Mouse (Mus musculus) urinary bladder, postnatal 36 days (tissue): ENCODE results near the gene Phospho1.

Experiments used
- DNase-seq, 2 experiments: peaks; one replicate each; pipeline ENCODE4 v3.0.0; 2022; ENCODE audit warnings: low spot score in 2 of 2, mixed read lengths in 1 of 2

Gene Phospho1

DNA sequence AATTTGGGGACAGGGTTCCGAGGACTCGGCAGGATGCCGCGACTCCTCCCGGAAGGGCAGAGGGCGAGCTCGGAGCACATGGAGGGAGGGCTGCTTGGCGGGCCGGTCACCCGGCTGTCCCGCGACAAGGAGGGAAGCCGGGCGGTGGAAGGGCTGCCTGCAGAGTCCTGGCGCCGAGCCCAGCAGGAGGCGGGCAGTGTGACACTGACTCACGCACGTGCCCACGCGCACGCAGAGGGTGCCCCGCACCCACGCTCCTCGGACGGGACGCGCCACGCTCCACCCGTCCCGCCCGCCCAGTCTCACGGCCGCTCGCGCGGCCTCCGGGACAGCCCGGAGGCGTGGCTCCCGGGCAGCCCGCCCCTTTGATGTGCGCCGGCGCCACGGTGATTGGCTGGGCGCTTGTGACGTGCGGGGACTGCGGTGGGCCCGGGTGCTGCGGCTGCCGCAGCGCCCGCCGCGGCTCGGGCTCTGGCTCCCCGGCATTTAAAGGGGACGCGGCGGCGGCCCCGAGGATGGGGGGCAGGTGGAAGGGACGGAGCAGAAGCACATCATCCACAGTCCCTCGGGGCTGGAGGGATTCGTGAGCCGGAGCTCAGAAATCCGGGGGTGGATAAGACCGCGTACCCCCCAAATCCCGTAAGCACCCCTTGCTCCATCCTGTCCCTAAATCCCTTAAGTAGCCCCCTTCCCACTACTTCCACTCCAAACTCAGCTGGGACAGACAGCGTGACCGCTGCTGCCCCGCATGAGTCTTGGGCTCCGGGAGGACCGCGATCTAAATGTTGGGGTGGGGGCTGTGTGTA lies at the start of gene Phospho1:
Gene Phospho1 (plus strand): TSS at position 429 of the 806 bp plus-strand sequence.
- DNase-seq: peak; percentile 85 to 91

DNA sequence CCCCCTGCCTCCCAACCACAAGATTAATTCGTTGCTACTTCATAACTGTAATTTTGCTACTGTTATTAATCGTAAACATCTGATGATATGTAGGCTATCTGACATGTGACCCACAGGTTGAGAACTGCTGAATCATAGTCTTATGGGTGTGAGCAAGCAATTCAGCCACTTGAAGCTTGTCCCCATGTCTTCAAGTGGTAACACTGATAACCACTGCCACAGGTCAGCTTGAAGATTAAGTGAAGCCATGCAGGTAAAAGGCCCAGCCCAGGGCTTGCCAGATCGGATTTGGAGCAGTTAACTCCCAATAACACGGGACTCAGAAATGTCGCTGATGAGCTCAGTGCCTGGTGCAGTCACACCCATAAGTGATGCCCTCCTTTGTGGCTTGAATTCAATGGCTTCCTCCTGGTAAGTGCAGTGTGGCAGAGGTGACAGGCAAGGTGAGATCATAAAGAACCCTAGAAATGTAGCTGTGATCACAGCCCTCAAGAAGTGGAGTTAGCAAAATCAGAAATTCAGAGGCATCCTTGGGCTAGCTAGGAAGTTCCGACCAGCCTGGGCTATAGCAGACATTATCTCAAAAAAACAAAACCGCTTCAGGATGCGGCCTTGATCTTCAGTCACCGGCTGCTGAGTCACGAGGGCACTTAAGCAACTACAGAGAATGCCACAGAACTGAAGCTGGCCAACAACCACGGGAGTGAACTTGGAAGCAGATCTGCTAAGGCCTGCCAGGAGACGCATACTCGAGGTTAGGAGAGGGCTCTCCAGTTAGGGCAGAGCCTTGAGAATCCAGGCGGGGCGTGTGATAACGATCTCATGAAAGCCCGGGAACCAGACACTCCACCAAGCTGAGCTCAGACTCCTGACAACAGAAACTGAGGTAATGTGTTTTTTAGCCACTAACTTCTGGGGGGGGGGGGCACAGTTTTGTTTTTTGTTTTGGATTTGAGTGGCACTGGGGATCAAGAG lies 46.7 kb upstream of the Phospho1 start:
- peak; percentile 40 to 85 for DNase-seq

DNA sequence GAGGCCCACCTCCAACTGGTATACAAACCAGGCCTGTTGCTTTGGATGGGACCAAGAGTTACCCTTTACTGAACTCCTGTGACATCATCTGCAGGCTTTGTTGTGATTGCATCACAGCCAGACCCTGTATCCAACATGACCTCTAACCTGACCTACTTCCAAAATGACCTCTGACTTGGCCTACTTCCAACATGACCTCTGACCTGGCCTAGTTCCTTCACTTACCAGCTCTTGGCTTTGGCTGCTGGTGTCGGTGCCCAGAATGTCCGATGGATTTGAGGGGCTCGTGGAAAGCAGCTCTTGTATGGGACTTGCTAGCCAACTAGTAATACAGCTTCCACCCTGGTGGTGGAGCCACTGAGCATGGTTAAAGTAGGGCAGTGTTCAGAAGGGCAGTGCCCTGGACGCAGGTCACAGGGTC lies 45.5 kb upstream of the Phospho1 start:
- peak in 1 of 2 experiments; percentile 53 for DNase-seq

DNA sequence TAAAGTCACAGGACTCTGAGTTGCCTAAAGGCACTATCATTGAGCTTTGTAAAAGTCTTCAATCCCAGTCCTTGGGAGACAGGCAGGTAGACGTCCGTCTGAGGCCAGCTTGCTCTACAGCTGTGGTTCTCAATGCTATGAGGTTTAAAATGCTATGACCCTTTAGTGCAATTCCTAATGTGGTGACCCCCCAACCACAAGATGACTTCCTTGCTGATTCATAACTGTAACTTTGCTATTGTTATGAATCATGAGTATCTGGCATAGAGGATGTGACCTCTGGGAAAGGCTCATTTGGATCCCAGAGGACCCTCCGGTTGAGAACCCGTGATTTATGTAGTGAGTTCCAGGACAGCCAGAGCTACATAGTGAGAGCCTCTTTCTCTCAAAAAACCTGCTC lies 44.9 kb upstream of the Phospho1 start:
- no peak for DNase-seq

DNA sequence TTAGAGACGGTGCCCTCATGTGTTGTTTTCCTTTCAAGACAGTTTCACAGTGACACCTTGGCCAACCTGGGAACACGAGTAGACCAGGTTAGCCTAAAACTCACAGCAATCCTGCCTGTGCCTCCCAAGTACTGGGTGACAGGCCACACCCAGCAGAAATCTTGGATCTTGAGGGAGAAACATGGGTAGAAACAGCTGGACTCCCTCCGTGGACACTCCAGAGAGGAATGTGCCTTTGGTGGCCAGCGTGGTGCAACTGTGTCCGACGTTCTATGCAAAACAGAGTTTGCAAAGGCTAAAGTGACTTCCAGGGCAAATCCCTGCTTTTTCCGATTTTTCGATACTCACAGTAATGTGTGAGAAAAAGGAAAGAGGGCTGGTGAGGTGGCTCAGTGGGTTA lies 43.8 kb upstream of the Phospho1 start:
- DNase-seq: no peak

DNA sequence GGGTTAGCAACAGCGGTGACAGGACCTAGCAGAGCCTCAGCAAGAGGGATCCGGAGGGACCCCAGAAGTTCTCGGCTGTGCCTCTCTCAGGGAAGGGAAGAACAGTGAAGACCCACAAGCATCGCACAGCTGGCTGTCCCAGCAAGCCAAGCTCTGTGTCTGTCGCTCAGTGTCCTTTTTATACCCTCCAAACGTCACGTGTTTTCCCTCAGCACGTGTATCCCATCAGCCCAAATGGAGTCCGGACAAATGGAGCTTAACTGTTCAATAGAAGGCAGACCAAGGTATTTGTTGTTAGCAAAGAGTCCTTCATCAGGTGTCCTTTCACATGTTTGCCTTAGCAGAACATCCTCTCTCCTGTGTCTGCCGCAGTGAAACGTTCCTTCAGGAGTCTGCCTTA lies 42.7 kb upstream of the Phospho1 start:
- no peak for DNase-seq

DNA sequence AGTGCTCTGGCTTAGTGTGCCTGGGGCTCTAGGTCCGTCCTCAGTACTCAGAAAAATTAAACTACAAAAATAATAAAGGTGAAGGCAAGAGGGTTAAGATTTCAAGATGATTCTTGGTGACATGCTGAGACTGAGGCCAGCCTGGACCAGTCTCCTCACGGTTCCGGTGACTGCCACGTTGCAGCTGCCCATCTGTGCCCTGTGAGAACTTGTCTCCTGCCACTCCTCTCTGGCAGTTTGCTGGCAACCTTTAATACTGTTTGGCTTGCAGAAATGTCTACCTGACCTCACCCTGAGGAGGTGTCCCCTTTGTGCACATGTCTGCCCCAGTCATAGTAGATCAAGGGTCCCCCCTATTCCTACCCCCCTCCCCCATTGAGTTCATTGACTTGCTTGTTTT lies 40.8 kb upstream of the Phospho1 start:
- DNase-seq: no peak

DNA sequence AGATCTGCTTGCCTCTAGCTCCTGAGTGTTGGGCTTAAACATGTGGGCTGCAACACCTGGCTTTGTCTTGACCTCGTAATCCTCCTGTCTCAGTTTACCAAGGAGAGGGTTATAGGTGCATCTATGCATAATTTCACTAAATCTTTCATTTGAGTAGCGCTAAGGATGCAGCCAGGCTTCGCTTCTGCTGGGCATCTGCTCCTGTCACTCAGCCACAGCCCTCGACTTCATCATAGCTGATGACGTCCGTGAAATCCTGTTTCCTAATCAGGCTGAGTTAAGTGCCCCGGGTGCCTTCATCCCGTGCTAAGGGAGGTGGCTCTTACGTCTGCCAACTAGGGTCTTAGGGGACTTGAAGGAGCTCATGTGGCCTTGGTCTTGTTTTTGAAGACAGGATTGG lies 40.3 kb upstream of the Phospho1 start:
- no peak for DNase-seq

DNA sequence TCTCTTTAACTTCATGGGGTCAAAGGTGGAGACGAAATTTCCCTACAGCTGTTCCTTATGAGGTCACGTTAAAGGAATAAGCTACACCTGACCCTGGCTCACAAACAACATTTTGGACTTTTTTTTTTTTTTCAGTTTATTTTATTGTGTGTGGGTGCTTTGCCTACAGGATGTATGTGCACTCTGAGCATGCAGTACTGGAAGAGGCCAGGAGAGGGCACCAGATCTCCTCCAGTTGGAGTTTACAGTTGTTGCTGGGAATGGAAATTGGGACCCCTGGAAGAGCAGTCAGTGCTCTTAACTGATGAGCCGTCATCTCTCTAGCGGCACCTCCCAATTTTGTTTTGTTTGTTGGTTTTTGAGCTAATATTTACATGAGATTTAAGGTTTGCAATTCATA lies 38.6 kb upstream of the Phospho1 start:
- no peak for DNase-seq

DNA sequence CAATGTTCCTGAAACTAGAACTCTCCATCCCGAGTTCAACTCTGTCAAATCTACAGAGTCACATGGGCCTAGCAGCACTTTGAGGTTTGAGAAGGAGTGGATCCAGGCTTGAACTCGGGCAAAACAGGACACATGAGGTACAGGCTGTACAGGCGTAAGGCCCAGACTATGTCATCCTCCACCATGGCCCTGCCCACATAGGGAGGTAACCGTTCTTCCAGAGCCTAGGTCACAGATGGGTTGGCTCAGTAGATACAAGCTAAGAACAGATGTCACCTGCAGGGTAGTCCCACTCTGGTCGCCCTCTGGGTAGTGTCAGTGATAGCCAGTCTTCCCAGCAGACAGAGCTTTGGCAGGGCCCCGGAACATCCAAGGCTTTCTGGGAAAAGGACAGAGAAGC lies 37.8 kb upstream of the Phospho1 start:
- DNase-seq: no peak

DNA sequence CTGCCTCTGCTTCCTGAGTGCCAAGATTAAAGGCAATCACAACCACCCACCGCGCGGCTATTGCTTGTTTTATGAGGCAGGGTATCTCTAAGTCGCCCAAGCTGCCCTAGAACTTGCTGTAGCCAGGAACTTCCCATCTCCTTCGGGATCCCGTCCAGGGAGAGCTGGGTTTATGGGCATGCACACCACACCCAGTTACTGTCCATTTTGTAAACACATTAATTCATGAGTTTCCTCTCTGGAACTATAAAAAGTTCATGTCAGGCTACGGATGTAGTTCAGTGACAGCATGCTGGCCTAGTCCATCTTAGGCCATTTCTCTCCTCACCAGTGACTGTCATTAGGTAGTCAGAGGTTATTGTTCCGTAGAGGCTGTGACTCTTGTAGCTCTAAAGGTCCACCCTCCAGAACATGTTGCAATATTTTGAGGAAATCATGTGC lies 34.8 kb upstream of the Phospho1 start:
- DNase-seq: no peak

DNA sequence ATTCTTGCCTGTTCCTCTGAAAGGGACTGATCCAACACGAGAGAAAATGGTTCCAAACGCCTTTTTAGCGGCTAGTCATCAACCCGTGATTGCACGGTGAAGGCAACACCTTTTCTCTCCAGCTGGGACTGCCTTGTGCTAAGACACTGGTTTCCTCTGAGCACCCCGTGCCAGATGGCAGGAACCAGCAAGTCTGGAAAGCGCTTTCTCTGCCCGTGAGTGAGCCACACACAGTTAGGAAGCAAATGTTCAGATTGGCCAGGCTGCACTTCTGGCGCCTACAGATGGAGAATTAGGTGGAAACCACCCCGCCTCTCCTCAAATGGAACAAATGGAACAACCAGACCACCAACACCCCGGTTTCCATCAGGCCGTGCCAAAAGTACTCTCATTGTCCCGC lies 32.5 kb upstream of the Phospho1 start:
- no peak for DNase-seq

DNA sequence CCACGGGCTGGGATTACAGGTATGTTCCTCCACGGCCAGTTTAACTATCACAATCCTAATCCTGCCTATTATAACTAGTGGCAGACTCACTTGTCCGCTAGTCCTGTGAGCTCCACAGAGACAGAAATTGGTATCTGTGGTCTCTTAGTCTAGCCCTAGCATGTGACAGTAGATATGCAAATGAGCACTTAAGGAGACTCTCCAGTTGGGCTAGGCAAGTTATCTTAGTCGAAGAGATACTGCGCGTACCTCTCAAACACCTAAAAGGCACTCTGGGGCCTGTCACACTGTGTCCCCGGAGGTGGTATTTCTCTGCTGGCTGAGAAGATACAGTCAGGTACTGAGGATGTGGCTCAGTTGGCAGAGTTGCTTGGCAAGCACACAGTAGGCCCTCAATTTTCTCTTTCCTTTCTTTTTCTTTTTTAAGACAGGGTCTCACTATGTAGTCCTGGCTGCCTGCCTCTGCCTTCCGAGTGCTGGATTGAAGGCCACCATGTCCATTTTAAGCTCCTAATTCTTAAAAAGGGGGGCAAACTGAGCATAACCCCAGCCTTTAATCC lies 31.3 kb upstream of the Phospho1 start:
- no peak for DNase-seq

DNA sequence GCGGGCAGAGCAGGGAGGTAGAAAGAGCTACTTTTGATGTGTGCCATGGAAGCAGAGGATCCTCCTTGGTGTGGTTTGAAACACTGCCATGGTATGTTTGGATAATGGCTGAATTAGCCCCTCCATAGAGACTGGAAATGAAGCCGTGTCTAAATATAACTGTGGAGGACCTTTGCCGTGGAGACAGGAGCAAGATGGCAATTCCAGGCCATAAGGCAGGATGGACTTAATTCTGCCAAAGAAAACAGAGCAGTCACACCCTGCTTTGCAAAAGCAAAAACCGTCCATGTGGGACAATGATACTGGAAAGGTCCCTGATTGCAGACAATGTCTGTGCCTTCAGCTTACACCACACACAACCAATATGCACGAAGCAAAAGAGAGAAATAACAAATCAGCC lies 30.1 kb upstream of the Phospho1 start:
- DNase-seq: no peak

DNA sequence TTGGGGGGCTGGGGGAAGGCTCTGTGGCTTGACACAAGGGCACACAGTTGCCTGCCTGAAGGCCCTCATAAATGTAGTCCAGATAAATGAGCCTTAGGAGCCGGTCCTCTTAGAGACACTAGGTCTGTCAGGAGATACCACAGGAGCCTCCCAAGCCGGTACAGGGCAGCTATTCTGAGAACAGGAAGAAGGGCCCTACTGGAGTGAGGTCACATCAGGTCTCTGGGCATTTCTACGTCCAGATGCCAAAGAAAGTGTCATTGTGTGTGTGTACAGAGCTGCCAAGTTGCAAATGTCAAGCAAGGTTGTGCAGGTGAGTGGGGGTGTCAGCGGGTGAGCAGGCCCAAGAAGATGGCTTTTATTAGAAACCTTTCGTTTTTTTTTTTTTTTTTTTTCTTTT lies 28.7 kb upstream of the Phospho1 start:
- DNase-seq: no peak

DNA sequence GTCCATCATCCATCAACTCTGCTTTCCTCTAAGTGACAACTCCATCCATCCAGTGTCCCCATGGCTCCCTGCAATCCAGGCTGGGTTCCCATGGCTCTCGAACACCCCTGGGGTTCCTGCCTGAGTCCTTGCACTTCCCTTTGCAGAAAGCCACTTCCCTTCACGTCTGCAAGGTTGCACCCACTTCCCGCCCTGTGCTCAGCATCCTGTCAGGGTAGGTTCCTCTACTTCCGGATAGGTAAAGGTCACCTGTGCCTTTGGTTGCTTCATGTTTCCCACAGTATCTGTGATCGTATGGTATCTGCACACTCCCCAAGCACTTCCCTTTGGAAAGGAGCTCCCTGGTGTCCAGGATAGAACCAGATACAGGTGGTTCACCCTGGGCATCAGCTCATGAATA lies 19.3 kb upstream of the Phospho1 start:
- no peak for DNase-seq

DNA sequence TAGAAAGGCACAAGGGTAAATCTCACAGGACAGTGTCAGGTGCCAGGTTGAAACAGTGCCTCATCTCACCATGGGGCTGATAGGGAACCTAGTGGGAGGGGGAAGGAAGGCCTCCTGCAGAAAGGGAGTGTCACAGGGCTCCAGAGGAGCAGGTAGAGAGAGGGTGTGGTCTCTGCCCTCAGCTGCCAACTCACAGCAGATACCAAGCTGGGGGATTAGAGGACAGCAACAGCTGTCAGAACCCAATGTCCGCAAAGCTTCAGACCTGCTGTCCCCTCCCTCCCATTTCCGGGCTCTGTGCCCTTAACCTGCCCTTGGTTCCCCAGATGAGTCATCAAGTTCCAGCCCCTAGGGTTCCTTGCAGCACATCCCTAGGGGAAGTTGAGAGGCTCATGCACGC lies 18.8 kb upstream of the Phospho1 start:
- DNase-seq: no peak

DNA sequence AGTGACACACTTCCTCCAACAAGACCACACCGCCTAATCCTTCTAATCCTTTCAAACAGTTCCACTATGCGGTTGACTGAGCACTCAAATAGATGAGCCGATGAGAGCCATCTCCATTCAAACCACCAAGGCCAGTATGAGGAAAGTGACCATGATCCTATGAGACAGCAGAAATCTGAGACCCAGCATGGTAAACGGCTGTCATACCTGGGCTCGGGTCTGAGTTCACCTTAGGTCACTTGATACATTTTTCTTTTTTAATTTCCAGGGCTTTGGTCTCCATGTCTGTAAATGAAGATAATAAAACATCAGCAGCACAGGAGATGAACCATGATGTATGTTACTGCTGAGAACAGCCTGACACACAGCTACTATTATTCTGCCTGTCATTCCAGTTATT lies 16.4 kb upstream of the Phospho1 start:
- no peak for DNase-seq

DNA sequence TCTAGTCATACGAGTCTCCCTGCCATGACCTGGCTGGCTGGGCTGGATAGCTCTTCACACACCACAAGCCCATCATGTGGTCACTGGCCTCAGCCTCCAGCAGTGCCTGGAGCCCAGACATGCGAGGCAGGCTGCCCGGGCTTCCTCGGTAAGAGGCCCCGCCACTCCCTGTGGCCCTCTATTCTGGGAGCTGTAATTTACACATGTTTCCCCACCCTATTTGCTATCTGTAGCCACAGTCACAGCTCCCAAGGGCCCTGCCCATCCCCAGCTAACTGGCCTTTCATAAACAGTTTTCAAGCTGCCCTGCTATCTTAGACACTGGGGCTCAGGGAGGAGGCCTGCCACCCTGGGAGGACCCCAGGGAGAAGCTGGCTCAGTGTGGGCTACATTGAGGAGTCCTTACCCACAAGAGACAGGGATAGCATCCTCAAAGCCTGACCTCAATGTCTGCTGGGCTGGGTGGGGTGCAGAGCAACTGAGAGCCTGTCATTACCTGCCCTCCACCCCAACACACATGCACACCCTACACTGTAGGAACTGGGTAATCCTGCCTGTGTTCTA lies 15.8 kb upstream of the Phospho1 start:
- no peak for DNase-seq

DNA sequence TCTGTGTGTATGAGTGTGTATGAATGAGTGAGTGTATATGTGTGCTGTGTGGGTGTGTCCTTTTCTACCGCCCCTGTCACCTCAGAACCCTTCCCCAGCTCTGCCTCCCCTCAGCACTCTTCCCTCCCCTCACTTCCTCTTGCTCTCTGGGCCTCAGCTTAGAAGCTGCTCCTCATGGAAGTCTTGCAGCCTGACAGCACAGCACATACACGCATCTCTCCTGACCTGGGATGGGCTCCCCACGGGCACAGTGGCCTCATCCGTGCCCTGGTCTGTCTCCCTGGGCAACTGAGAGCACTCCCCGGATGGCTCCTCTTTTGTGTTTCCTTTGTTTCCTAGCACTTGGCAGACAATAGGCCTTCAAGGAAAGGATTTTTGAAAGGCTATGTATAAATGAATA lies 14.7 kb upstream of the Phospho1 start:
- no peak for DNase-seq

DNA sequence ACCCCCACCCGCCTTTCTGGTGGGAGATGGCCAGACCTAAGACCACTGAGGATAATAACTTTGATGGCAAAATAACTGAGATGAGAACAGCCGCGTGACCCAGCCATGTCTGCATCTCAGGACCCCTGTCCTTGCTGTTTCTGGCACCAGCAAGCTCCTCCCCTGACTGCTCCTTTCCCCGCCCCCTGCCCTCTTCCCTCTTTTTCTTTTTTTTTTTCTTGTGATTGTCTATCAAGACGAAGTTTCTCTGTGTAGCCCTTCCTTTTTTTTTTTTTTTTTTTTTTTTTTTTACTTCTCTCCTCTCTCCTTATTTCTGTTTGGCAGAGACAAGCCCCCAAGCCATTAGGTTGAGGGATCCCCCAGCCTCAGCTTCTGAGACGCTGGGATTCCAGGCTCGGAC lies 13.5 kb upstream of the Phospho1 start:
- no peak for DNase-seq

DNA sequence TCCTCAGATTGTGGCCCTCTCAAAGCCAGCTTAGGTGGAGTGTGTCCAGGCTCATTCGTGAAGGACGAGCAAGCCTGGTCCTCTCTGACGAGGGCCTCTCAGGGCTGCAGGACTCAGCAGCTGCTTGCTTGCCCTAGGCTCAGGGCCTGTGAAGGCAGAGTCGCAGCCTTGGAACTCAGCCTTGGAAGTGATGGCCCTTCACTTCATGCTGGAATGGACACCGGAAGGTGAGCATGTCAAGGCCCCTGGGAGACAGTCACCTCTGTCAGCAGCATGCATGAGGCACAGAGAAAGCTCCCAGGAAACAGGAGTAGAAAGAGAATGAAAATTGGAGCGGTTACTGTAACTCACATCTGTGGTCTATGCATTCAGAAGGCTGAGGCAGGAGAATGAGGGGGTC lies 12.6 kb upstream of the Phospho1 start:
- DNase-seq: no peak
